Mouse (Mus musculus) B cell, adult 2 months (primary cell): ENCODE results near the gene Phactr3.

Source experiments
- DNase-seq, 2 experiments: peaks; one replicate each; pipeline ENCODE4 v3.0.0; 2022

Phactr3 gene

DNA sequence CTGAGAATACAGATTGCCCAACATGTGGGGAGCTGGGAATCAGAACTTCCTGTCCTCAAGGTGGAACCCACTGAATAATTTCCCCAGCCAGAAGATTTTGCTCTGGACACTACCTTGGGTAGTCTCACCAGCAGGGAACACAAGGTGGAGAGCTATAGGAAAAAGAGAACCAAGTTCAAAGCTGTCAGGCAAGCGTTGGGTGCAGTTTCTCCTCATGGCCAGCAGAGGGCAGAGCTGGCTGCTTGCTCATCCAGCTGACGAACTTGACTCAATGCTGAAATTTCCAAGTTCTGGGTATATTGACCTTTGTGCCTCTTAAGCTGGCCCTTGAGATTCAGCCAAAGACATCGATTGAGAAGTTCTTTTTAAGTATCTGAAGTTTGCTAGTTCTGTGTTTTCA, 18.7 kb downstream of the Phactr3 start:
- DNase-seq: peak; percentile 26 to 37

DNA sequence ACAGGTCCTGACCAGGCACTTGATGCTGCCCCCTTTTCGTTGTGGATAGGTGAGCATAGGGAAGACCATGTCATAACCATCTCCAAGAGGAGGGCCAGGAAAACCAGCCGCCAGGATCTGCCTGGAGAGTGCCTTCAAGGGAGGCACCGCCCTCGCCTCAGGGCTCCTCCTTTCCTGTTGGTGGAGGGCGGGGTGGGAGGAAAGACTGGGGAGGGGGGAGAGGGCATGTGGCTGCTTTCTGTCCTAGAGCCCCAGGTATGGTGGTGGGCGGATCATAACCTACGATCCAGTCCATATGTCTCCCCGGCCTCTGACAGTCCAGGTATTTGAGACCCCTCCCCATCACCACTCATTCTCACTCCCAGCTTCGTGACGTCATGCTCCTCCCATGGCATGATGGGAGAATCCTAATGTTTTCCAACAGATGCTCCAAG, 22.7 kb downstream of the Phactr3 start:
- no peak for DNase-seq

DNA sequence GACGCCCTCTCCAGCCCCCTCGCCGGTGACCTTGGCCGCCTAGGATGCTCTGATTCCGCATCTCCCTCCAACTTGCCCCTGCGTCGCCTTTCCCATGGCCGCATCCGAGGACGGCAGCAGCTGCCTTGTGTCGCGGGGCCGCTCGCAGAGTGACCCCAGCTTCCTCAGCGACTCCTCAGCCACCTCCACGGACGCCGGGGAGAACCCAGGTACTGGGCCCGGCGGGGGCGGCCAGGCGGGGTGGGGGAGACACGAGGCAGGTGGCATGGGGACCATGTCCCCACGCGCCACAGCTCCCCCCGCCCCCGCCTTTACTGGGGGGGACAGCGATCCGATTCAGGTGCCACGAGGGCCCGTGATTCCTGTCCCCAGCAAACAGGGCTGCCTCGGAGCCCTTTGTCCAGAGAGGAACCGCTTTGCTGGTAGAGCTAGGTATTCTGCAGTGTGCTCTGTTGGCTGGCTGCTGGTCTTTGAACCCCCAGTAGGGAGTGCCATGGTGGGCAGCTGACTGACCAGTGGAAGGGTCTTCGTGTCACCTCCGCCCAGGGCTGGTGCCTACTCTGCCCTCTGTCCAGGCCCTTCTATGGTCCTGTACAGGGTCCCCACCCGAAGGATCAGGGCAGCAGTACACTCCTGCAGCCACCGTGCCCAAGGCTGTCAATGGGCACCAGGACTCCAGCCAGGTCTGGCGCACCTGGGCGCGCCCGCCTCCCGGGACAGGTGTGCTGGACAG, 23.7 kb downstream of the Phactr3 start:
- DNase-seq: no peak

DNA sequence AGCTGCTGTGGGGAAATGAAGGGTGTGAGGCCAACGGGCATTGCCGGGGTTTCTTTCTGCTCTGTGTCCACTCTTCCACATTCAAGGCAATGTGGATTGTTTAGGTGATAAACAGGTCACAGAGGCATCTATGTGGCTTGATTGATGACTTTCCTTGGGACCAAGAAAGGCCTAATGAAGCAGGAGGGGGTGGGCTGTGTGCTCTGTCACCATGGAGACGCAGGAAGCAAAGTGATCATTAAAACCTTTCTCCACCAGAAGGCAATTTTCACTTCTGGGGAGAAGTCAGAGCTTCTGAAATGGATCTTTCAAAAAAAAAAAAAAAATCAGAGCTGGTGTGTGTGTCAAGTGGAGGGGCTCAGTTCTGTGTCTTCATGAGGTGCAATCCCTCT, 24.2 kb downstream of the Phactr3 start:
- DNase-seq: no peak

DNA sequence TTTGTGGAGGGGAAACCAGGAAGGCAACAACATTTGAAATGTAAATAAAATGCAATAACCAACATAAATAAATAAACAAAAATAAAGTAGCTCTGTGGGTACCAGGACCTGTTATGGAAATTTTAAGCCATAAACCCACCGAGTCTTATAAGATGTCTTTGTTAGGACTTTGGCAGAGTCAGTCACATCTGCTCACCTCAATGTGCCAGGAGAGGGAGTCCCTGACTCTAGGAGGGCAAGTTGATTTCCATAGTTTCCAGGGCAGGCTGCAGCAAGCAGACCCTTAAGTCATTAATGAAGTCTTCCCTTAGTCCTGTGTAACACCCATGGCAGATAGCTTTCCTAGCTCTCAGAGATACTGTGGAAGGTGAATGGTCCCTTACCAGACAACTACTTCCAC, 25.1 kb downstream of the Phactr3 start:
- DNase-seq: no peak

DNA sequence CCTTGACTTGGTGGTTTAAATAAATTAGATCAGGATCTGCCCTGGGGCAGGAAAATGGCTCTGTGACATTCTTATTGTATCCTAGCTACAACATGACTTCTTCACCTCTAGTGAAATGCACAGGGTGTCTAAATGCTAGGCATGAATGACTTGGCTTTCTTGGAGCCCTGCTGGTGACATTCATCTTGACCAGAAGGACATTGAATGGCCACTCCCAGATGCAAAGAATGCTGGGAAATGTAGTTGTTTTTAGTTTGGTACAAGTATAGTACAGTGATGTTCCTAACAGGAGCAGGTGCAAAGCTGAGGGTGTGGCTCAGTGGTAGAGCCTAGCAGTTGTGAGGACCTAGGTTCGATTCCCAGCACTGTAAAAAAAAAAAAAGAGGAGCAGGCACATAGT, 30.5 kb downstream of the Phactr3 start:
- DNase-seq: no peak

DNA sequence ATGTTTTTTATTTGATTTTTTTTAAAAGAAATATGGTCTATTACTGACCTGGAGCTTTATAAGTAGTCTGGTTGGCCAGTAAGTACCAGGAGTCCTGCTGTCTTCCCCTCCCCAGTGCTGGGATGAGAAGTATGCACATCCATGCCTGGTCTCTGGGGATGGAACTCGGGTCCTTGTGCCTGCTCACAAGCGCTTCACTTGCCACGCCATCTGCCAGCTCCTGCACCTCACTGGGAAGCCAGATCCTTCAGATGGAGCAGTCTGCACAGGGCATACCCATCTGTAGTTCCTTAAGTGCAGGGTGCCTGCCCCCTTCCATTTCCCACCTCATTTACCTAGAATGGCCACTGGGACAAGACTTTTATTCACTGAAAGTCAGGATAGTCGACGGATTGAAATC, 31.9 kb downstream of the Phactr3 start:
- DNase-seq: no peak

DNA sequence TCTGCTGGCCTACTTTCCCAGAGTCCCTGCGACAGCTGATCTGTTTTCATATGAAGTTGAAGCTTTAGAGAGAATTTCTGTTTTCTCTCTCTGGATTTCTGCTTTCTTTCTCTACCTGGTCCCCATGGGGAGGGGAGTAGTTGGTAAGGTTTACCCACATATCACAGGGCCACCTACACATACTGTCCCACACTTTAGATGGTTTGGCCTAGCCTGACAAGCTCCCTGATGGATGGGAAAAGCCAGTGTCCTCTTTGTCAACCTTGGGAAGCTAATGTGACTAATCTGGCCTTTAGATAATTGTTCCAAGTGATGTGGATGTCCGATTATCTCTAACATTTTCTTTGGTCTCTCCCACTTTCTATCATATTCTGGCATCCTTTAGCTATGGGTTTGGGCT, 34.8 kb downstream of the Phactr3 start:
- DNase-seq: no peak

DNA sequence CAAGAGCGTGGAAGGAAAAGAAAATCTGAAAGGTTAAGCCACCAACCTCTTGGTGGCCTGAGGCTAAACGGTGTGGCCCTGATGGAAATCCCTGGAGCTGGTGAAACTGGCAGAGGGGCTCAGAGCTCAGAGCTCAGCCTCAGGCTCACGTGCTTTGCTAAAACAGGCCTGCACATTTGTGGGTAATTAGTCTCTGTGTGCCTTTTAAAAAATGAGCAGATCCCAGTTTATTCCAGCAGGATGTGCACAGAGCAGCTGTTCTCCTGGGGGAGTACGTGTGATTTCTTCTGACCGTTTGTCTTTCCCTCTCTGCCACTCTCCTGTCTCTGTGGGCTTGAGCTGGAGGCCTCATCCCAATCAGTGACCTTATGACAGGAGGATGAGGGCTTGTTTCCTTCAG, 35.4 kb downstream of the Phactr3 start:
- no peak for DNase-seq

DNA sequence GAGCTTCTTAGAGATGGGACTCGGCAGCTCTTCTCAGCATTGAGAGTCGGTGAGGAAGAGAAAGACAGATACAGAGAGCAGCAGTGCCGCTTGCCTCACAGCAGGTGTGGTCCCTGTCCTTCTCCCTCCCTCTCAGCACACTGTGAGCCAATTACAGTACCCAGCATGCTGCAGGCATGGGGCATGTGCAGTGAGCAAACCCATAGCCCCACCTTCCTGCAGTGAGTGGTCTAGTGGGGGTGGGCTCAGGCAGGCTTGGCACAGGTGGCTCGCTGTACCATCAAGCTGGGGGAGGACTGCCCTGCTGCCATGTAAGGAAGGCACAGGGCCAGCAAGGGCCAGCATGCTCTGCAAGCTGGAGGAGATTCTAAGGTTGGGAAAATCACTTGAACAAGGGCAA, 35.8 kb downstream of the Phactr3 start:
- no peak for DNase-seq

DNA sequence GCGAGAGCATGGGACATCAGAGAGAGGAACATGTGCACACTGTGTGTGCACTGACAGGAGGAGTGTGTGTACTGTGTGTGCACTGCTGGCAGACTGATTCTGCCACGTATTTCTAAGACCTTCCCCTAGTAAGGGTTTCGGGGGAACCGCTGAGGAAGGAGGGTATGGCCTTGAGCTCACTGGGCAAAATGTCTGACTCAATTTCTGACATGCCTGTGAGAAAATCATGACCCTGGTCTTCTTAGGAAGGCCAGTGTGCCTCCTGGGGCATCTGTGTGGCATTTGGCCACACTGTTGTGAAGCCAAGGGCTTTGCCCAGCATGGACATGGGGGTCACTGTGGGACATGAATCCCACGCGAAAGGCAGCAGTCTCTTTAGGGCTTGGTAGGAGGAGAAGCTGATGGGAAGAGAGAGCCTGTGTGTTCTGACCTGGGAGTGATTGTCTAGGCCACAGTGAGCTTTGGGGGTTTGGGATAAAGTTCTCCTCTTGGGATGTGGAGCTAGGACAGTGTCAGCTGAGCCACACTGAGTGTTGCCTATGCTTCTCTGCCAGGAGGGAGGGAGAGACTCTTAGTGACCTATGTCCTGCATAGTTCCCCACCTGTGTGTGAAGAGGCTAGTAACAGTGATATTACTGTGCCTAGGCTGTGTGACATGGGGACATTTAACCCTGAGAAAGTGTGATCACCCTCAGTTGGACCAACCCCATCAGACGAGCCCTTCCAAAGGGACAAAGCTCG, 36.6 kb downstream of the Phactr3 start:
- no peak for DNase-seq

DNA sequence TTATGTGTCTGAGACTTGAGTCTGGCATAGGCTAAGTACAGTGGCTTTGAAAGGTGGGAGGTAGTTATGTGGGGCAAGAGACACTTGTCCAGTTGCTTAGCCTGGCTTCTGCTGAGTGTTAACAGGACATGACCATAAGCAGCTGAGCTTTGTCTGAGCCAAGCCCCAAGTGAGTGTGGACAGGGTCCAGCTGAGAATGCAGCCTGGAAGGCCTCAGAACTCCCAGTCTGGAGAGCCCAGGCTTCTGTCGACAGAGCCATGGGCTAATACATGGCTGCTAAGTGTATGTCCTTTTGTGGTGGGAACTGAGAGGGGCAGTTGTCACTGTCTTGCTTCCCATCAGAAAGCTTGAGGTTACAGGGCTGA, 37.1 kb downstream of the Phactr3 start:
- no peak for DNase-seq

DNA sequence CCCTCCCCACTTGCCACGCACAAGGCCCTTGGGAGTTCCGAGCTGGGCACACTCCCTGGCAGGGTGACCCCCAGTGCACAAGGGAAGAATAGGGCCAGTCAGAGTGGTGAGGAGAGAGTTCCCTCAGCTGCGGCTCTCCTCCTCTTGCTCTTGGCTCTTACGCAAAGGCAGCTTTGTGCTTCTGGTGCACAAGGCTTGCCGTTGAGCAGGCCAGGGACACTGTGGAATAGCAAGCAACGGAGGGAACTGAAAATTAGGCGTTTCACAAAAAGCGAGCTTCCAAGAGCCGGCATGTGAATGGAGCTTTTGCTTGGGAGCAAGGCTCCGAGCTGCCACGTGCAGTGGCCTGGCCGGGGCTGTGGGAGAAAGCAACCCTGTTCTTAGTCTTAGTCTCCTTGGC, 40.2 kb downstream of the Phactr3 start:
- no peak for DNase-seq

DNA sequence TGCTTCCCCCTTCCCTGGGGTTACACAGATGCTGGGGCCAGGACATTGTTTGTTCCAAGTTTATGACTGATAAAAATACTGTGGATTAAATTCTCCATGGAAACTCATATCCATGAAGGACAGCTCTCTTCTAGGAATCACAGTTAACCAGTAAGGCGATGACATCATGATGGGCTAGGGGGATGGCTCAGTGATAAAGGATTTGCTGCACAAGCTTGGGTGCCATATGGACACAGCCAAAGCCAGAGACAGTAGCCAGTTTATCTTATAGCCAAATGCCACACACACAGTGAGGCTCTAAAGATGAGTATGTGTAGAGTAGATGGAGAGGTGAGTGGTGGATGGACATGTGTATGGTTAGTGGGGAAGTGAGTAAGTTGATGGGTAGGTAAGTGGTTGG, 45.2 kb downstream of the Phactr3 start:
- DNase-seq: no peak

DNA sequence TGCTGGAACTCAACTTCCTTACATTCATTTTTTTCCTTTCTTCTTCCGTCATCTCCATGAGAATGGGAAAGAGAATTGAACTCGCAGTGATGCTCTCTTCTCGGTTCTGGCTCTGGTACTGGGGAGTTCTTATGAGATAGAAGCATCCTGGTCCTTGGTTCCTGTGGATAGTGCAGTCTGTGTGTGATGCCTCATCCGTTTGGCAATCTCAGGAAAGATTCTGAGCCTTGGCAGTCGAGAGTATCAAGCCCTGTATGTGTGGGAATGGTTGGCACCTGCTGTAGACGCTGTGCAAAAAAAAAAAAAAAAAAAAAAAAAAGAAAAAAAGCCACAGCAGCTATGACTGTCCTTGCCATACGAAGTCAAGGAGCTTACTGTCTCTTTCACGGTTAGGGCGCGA, 47.2 kb downstream of the Phactr3 start:
- DNase-seq: no peak

DNA sequence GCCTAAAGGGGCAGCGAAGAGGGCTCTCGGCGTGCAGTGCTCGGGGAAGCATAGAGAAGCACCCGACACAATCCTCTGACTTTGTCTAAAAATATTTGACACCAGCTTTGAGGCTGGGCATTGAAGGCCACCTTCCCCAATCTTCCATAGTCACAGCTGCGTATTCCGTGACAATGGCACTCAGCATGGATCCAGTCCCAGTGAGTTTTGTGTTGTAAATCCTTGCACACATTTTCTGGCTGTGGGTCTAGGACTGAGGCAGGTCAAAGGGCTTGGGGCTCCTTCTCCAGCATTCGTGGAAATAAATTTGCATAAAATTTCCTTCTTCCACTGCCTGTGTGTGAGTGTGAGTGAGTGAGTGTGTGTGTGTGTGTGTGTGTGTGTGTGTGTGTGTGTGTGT, 51.2 kb downstream of the Phactr3 start:
- DNase-seq: no peak

DNA sequence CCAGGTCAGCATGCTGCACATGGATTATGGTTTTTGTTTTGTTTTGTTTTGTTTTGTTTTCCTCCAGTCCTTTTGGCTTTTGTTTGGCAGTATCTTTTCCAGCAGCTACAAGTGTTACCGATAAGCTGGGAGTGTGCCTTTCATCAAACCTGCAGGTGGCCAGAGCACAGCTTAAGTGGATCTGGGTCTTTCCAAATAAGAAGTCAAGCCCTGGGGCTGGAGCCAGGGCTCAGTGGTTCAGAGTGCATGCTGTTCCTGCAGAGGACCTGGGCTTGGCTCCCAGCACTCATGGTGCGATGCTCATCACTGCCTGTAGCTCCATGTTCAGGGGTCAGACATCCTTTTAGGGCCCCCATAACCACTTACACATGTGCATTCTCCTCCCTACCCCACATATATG, 55.2 kb downstream of the Phactr3 start:
- no peak for DNase-seq

DNA sequence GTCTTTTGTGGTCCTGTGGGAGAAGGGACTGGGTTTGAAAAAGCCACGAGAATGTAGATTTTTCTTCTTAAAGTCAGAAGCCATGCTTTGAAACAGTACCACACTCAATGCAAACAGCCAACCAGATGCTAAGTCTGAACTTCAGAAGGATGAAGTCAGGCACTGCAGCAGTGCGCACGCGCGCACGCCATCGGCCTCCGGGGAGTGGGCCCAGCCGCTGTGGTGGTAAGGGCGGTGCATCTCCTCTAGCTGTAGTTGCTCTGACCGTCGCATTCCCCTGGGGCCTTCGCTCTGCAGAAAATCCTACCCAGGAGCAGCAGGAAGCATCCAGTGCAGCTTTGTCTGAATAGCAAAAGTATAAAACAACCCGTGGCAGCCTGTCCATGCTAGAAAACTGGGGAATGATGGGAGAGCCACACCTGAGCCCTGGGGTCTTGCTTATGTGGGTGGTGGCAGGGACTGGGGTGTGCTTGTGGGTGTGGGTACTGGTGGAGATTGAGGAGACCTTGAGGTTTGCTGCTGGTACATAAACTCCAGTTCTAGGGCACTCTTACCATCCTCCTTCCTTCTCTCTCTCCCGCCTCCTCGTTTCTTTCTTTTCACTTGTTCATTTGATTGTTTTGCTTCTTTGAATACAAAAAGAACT, 56.6 kb downstream of the Phactr3 start:
- no peak for DNase-seq

DNA sequence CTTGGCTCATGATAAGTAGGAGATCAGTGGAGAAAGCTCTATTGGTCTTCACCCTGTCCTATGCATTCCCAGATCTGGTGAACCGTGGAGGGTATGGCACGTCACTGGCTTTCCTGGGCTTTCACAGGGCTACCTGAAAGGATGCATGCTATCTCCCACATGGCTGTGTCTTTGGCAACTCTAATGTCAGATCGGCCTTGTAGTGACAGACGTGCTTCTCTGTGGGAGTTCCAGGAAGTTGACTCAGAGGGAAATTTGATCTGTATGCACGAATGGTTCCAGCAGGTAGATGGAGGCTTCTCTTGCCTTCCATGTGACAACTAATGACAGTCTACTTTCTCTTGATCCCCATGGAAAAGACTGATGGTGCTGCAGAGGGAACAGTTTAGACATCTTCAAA, 65.5 kb downstream of the Phactr3 start:
- DNase-seq: no peak

DNA sequence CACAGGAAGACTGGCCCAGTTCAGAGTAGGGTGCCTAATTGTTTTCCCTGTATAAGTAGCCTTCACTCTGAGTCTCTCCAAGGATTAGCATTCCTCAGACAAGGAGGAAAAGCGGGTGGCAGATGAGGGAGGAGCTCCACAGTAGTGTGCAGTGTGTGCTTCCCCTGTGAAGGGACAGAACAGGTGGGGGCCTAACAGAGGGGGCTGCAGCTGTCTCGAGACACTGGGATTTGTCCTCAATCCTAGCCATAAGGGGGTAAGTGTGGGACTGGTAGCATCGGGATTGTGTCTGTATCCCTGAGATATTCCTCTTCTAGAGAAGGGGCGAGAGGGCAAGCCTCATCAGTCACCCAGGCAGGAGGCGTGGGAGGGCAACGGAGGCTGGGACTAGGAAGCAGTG, 66.1 kb downstream of the Phactr3 start:
- DNase-seq: no peak

DNA sequence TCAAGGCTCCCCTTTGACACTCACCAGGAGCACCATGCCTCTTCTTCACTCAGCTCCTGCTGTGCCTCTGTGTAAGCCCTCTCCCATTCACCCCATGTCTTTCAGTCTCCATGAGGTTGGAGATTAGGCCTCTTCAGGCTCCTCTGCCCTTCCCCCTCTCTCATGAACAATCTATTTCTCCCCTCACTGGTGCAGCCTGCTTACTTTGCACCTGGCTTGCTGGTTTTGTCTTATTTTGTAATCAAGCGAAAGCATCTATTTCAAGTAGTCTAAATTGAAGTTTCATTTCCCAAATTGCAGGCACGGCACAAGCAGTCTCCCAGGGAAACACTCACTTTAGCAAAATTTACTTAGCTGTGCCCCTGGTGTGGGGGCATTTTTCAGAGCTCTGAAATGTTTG, 70.2 kb downstream of the Phactr3 start:
- no peak for DNase-seq

DNA sequence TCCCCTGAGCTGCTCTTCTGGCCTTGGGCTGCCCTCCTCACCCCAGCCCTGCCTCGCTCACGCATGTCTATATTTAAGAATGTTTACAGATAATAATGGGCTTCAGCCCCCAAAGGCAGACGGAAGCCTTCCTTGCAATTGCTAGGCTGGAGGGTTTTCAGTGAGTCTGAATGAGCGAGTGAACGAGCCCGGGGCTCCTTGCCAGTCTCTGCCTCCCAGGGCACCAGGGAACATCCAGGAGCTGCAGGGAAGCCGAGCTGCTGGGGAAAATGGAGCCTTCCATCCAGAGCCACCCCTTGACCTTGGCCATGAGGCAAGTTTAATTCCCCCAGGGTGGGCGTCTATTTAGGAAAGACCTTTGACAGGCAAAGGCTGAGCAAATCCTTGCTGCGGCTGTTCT, 74.1 kb downstream of the Phactr3 start:
- DNase-seq: no peak

DNA sequence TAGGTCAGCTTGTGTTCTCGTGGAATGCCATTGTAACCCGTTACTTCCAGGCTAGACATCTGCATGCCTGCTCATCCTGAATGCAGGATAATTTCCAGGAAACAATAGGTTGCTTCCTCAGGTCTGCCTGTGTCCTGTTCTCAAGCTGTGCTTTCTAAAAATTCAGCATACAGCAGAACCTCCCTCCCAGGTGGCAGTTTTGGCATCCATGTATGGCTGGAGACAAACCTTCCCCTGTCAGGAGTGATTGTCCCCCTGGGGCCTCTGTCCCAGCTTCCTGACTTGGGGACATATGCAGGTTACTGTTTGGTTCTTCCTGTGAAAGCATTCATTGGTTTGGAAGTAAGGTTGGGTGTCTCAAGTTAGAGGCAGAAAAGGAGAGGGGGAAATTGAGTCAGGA, 74.7 kb downstream of the Phactr3 start:
- DNase-seq: no peak

DNA sequence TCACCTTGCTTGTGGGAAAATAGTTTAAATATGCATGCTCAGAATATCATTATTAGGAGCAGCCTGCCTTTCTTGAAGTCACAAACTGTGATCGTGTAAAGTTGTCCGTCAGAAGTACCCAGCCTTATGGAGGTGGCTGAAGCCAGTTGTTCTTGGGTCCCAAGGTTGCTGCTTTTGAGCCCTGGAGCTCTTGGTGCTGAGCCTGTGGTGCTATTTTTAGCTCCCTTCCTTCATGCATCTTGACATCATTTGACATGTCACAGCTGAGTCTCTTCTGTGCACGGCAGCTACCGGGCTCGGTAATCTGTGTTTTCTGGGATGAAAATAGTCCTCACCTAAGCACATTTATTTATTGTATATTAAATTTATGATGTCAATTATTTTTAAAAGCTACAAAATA, 76.1 kb downstream of the Phactr3 start:
- no peak for DNase-seq
